Mouse (Mus musculus): ENCODE measurements at regions not wholly inside any gene's neighbourhood (a gene's known extent, or its start where the extent isn't known, plus 50 kb on each side); places are given as distances from the start of the nearest gene placed in this dataset.

DNA sequence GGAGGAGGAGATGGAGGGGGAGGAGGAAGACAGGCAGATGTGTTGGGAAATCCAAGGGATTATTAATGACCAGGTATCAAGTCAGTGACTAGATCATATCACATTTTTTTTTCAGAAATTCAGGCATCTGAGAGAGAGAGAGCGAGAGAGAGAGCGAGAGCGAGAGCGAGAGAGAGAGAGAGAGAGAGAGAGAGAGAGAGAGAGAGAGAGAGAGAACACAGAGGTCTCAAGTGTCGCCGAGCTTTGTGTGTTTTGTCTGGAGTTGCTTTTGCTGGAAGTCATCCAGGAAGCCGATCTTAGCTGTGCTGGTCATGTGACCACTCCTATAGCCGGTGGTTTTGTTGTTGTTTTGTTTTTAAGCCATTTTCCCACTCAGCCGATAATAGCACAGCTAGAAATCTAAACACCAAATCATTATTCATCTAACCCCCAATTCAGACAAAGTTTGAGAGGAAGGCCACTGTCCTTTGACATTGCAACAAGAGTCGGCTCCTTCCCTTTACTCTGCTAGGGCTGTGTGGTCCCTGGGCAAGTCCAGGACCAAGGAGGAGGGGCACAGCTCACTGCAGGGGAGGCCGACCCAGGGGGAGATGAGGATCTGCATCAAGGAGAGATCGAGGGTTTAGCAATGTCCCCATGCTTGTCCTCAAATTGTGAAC, 67.0 kb upstream of the Irf2bp2 start:
- Histone ChIP-seq H3K27me3 (no peaks in the 10 kb centered on the region), H3K9ac (peak overlapping the region; percentile 50), H3K9me3 (replicated peaks) (no peaks in the 10 kb centered on the region), H3K4me2 (peak overlapping the region; percentile 56), H3K4me3 (peak overlapping the region; percentile 4; the same call in 1 of the 2 replicates), H3K36me3 (no peaks in the 10 kb centered on the region), H3K4me1 (replicated peaks) (peaks cover 63% of the 10 kb centered on the region), H3K27ac (peak overlapping the region; percentile 100)
- ATAC-seq (replicated peaks; ENCODE audit: insufficient number of reproducible peaks, insufficient read depth, low FRiP score, low read depth), result 0 out of 2 replicates have a peak, but pooled peaks have one; percentile 17
- 18% methylated on average over 10 of the region's 12 CpGs for WGBS

DNA sequence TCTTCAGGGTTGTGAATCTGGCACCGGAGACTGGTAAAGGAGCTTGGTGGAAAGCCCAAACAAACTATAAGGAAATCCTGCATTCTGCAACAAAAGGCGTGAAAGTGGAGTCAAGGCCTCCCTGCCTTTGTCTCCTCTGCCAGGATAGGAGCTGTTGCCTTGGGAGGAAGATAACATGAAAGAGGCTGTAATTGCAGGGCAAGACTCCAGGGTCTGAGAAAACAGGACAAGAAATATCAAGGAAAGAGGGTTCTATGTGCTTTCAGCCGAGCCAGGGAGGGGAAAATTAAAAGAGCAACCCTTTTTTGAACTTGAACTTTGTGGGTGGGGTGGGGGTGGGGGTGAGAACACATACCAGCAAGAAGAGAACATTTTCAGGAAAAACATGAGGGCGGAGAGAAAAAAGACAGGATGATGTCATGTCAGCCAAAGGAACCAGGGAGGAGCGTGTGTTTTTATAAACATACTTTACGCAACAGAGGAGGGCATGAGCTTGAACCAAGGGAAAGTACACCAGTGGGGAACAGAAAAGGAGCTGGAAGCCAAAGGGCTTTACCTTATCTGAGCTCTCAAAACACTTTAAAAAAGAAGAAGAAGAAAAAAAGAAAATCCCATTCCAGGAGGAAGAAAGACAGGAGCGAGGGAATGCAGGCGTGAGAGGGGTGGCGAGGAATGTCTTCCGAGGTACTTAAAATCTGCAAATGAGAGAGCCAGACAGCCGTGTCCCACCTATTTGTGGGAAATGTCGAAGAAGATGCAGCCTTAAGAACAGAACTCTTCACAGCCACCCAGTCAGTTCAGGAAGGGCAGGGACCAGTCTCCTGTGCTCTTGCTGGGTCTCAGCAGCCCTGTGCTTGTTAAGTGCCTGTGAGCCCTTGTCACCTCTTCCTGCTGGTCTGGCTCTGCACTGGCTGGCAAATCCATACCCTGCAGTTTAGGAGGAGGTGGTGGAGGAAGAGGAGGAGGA, 66.2 kb upstream of the Irf2bp2 start:
- peak overlapping the region; percentile 50 for H3K9ac ChIP-seq
- peaks cover 55% of the 10 kb centered on the region for H3K4me1 ChIP-seq (replicated peaks)
- 0 out of 2 replicates have a peak overlapping the region, but pooled peaks have one; percentile 4 for H3K4me3 ChIP-seq
- peak overlapping the region; percentile 56 for H3K4me2 ChIP-seq
- H3K9me3 ChIP-seq (replicated peaks), result no peaks in the 10 kb centered on the region
- peak; percentile 27; the same call in 1 of the 2 replicates for ATAC-seq (replicated peaks; ENCODE audit: insufficient number of reproducible peaks, insufficient read depth, low FRiP score, low read depth)
- no peaks in the 10 kb centered on the region for H3K36me3 ChIP-seq
- H3K27me3 ChIP-seq, result no peaks in the 10 kb centered on the region
- 25% methylated on average over 12 of the region's 12 CpGs for WGBS
- H3K27ac ChIP-seq, result peak overlapping the region; percentile 100

DNA sequence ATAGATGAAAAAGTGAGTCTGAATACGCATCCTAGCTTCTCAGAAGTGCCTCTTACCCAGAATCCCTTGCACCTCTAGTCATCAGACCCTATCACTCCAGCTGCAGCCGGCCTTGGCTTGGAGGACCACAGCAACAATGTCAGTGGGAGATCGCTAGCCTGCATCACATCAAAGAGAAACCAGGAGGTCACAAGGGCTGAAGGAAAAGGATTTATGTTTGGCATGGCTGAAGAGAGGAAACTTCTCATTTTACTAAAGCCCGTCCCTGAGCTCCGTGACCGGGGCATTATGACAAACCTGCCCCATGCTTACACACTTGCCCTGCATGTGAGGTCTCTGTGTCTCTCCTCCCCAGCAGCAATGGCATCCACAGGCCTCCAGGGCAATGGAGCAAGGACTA, 63.8 kb upstream of the Irf2bp2 start:
- H3K4me2 ChIP-seq, result no peak overlapping the region
- H3K27ac ChIP-seq, result no peak overlapping the region
- 86% methylated on average over 6 of the region's 6 CpGs for WGBS
- no peaks in the 10 kb centered on the region for H3K9me3 ChIP-seq (replicated peaks)
- ATAC-seq (replicated peaks; ENCODE audit: insufficient number of reproducible peaks, insufficient read depth, low FRiP score, low read depth), result no peak
- H3K4me1 ChIP-seq (replicated peaks), result peaks cover 31% of the 10 kb centered on the region
- H3K9ac ChIP-seq, result no peak overlapping the region
- no peaks in the 10 kb centered on the region for H3K27me3 ChIP-seq
- H3K4me3 ChIP-seq, result no peak overlapping the region
- no peaks in the 10 kb centered on the region for H3K36me3 ChIP-seq

DNA sequence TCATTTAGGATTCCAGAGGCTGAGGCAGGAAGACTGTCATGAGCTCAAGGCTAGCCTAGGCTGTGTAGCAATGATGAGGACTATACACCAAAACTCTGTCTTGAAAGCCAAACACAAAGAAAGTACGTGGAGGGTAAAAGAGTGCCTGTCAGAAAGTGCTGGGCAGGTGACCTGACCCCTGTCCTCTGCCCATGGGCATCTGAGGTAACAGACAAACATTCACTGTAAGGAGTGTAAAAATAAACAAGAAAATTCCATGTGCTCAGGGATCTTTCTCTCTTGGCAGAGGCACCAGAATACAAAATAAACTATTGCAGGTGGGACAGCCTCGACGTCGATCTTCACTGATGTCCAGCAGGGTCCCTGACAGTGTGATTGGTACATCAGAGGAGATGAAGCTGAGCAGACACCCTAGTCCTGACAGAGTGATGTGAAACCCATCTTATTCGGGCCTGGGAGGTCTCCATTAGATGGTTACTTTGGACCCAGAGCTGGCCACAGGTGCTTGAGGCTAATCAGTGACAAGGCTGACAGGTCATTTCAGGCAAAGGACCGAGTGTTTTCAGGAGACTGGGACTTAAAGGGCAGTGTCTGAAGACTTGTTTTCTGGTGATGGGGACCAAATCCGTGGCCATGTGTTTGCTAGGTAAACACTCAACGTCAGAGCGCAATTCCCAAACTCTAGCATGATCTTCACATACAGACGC, 62.9 kb upstream of the Irf2bp2 start:
- H3K4me3 ChIP-seq, result no peak overlapping the region
- no peaks in the 10 kb centered on the region for H3K9me3 ChIP-seq (replicated peaks)
- H3K27ac ChIP-seq, result no peak overlapping the region
- H3K9ac ChIP-seq, result no peak overlapping the region
- 66% methylated on average over 10 of the region's 10 CpGs for WGBS
- no peaks in the 10 kb centered on the region for H3K36me3 ChIP-seq
- H3K27me3 ChIP-seq, result no peaks in the 10 kb centered on the region
- no peak overlapping the region for H3K4me2 ChIP-seq
- ATAC-seq (replicated peaks; ENCODE audit: insufficient number of reproducible peaks, insufficient read depth, low FRiP score, low read depth), result no peak
- H3K4me1 ChIP-seq (replicated peaks), result peaks cover 22% of the 10 kb centered on the region

DNA sequence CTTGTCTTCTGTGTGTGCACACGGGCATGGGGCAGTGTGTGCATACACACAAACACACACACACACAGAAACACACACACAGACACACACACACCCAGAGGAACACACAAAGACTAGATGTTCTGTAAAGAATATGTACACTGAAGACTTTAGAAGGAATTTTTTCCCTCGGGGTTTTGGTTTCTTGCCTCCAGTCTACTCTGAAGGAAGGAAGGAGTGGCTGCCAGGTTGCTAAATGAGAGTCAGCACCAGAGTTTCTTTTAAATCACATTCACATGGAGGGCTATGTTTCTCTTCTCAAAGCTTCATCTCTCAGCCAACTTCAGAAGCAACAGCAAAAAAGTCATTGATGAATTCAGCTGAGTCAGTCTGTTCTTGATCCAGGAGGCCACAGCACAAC, 61.8 kb upstream of the Irf2bp2 start:
- 54% methylated on average over 2 of the region's 2 CpGs for WGBS
- Histone ChIP-seq H3K9me3 (replicated peaks) (no peaks in the 10 kb centered on the region), H3K4me1 (replicated peaks) (peaks cover 13% of the 10 kb centered on the region), H3K27me3 (no peaks in the 10 kb centered on the region), H3K27ac (no peak overlapping the region), H3K4me2 (no peak overlapping the region), H3K9ac (no peak overlapping the region), H3K4me3 (no peak overlapping the region), H3K36me3 (no peaks in the 10 kb centered on the region)
- ATAC-seq (replicated peaks; ENCODE audit: insufficient number of reproducible peaks, insufficient read depth, low FRiP score, low read depth), result no peak

DNA sequence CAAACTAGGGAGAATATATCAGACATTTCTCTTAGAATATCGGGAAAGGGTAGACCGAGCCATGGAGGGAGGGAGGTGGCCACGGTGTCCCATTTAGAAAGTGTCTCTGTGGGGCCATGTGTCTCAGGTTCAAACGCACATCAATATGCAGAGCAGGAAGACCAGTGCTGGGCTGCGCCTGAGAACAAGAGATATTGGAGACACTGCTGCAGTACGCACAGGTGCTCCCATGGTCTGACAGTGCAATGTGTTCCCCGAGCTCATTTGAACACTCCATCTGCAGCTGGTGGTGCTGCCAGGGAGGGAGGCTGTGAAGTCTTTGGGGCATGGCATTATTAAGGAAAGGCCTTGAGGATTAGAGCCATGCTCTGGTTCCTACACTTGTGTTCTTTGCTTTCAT, 60.6 kb upstream of the Irf2bp2 start:
- no peak overlapping the region for H3K9ac ChIP-seq
- H3K4me1 ChIP-seq (replicated peaks), result peaks cover 1% of the 10 kb centered on the region
- H3K36me3 ChIP-seq, result no peaks in the 10 kb centered on the region
- no peaks in the 10 kb centered on the region for H3K27me3 ChIP-seq
- H3K27ac ChIP-seq, result no peak overlapping the region
- WGBS, result 89% methylated on average over 7 of the region's 7 CpGs
- H3K4me3 ChIP-seq, result no peak overlapping the region
- H3K9me3 ChIP-seq (replicated peaks), result no peaks in the 10 kb centered on the region
- H3K4me2 ChIP-seq, result no peak overlapping the region
- ATAC-seq (replicated peaks; ENCODE audit: insufficient number of reproducible peaks, insufficient read depth, low FRiP score, low read depth), result no peak

DNA sequence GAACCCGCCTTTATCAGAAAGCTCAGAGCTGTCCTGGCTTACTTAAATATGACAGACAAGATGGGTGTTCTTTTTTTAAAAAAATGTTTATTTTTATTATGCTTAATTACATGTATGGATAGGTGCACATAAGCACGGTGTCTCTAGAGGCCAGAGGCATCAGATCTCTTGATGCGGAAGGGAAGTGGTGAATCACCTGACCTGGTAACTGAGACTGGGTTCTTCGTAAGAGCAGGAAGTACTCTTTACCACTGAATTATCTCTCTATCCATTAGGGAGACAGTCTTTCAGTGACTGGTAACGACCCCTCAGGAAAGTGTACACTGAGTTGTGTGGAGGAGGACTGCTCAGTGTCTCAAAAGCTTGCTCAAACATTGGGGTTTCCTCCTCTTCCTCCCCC, 58.4 kb upstream of the Irf2bp2 start:
- no peaks in the 10 kb centered on the region for H3K9me3 ChIP-seq (replicated peaks)
- no peak overlapping the region for H3K4me3 ChIP-seq
- no peak overlapping the region for H3K9ac ChIP-seq
- WGBS, result 73% methylated on average over 5 of the region's 5 CpGs
- H3K27ac ChIP-seq, result no peak overlapping the region
- H3K36me3 ChIP-seq, result no peaks in the 10 kb centered on the region
- peaks cover 5% of the 10 kb centered on the region; the same call in 1 of the 2 replicates for H3K4me1 ChIP-seq (replicated peaks)
- no peak for ATAC-seq (replicated peaks; ENCODE audit: insufficient number of reproducible peaks, insufficient read depth, low FRiP score, low read depth)
- H3K4me2 ChIP-seq, result no peak overlapping the region
- no peaks in the 10 kb centered on the region for H3K27me3 ChIP-seq

DNA sequence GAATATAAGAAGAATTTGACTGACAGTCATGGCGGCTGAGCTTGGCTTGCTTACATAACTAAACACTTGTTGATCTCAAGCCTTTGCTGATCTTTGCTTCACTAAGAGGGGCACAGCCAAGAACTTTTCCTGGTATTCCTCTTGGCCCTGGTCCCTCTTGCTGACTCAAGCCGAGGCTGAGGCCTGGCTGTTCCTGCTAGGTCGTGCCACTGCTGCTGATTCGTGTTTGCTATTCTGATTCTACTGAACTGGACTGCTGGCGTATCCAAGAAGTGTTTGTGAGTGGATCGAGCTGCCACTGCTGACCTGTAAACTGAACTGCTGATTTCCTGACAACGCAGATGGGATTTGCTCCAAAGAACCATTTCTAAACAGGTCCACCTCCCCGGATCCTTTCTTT, 57.2 kb upstream of the Irf2bp2 start:
- Histone ChIP-seq H3K27me3 (no peaks in the 10 kb centered on the region), H3K27ac (no peak overlapping the region; the same call in 1 of the 2 replicates), H3K4me2 (no peak overlapping the region), H3K4me3 (no peak overlapping the region), H3K36me3 (no peaks in the 10 kb centered on the region), H3K4me1 (replicated peaks) (peaks cover 7% of the 10 kb centered on the region), H3K9me3 (replicated peaks) (no peaks in the 10 kb centered on the region), H3K9ac (no peak overlapping the region)
- WGBS, result 79% methylated on average over 8 of the region's 8 CpGs
- ATAC-seq (replicated peaks; ENCODE audit: insufficient number of reproducible peaks, insufficient read depth, low FRiP score, low read depth), result no peak

DNA sequence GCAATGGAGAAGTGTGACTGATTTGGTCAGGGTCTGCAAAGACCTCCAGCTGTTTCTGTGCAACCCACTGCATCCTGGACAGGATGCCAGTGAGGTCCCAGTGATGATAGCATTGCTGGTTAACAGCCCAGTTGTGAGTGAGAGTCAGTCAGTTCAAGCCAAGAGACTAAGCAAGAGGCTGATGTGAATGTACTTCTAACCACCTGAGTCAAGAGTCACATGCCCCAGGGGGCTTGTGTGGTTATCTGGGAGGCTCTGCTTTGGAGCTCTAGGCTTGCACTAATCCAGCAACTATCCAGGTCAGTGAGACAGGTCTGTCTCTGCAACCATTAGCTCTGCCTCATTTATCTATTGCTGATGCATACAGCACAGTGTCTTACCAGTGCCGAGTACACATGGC, 55.5 kb upstream of the Irf2bp2 start:
- H3K4me2 ChIP-seq, result no peak overlapping the region

DNA sequence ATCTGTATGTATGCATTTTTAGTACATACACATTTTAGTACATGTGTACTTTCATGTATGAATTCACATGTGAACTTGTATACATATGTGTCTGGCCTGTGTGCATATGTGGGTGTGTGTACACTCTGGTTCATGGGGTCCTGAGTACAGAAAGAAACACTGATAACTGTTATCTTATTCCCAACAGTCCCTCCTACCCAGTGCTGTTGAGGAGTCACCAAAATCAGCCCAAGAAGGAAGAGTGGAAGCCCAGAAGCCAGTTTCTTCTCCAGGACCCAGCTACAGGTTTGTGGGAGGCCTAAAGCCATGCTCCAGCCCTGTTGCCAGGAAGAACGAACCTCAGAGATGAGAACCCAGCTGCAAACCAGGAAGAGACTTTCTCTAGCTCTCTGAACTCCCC, 53.6 kb upstream of the Irf2bp2 start:
- Histone ChIP-seq H3K9ac (no peak overlapping the region), H3K4me3 (no peak overlapping the region), H3K27ac (no peak overlapping the region), H3K4me1 (replicated peaks) (peaks cover 7% of the 10 kb centered on the region), H3K27me3 (no peaks in the 10 kb centered on the region), H3K36me3 (no peaks in the 10 kb centered on the region), H3K9me3 (replicated peaks) (no peaks in the 10 kb centered on the region), H3K4me2 (no peak overlapping the region)
- 53% methylated on average over 1 of the region's 1 CpGs for WGBS
- no peak for ATAC-seq (replicated peaks; ENCODE audit: insufficient number of reproducible peaks, insufficient read depth, low FRiP score, low read depth)

More for the DNA sequence above, 55.5 kb upstream of the Irf2bp2 start:
- ATAC-seq (replicated peaks; ENCODE audit: insufficient number of reproducible peaks, insufficient read depth, low FRiP score, low read depth), result no peak
- H3K36me3 ChIP-seq, result no peaks in the 10 kb centered on the region
- no peak overlapping the region for H3K9ac ChIP-seq
- no peak overlapping the region for H3K27ac ChIP-seq
- H3K27me3 ChIP-seq, result no peaks in the 10 kb centered on the region
- no peaks in the 10 kb centered on the region for H3K9me3 ChIP-seq (replicated peaks)
- no peak overlapping the region for H3K4me3 ChIP-seq
- WGBS, result 85% methylated on average over 1 of the region's 1 CpGs
- H3K4me1 ChIP-seq (replicated peaks), result peaks cover 7% of the 10 kb centered on the region

All from heart, embryonic 15.5 days (tissue).